Mouse (Mus musculus) thymus, adult 2 months (tissue): ENCODE results near the gene Gm21903.

Experiments
- CTCF ChIP-seq: fragments of 200-500 bp; IDR thresholded peaks from 2 replicates; pipeline ENCODE4 v1.5.1; 2012; ENCODE audit warnings: mild to moderate bottlenecking, control low read depth, low read length, moderate library complexity, borderline replicate concordance; ENCODE audit not compliant: control insufficient read depth, poor library complexity, insufficient read depth; ENCODE audit errors: extremely low read depth
- POLR2A ChIP-seq: fragments of 200-500 bp; IDR thresholded peaks from 2 replicates; pipeline ENCODE4 v1.6.1; 2012; ENCODE audit warnings: mild to moderate bottlenecking, low read length, control low read depth, moderate library complexity; ENCODE audit not compliant: control insufficient read depth, poor library complexity, insufficient read depth; ENCODE audit errors: extremely low read depth

DNA sequence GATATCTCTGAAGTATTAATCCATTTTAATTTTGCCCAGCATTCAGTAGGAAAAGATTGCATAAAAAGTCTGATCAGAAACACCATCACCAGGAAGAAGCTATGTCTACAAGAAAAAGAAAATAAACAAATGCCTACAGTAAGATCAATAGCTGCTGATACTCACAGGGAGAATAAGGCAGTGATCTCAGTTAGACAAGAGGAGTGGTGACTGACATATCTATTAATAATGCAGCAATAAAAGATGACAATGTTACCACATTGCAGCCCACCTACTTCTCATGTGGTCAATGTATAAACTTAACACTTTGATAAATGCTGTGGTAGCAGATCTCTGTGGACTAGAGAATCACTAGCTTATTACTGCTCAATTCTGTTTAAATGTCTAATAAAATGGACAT is at the start of gene Gm21903:
- TF ChIP-seq CTCF (no peak), POLR2A (no peak)
